Mouse (Mus musculus): Measurements from ENCODE around the gene Spag9.

GRCm38 (mm10) chr11:93987026-93987425 lies 8.9 kb upstream of the Spag9 start:
- no peak for TF ChIP-seq POLR2A (IDR thresholded peaks at IDR 0.05; ENCODE audit: borderline replicate concordance, low read depth, low read length)
- TF ChIP-seq CTCF (IDR thresholded peaks at IDR 0.05; ENCODE audit: low read depth, low read length), result no peak

Data from bone marrow macrophage, adult 2 months (primary cell).